Mouse (Mus musculus) c-Kit-negative CD71-positive TER-119-positive erythroid progenitor cells, embryonic 14.5 days (primary cell): Measurements from ENCODE around the gene Cnnm3.

Experiments used
- DNase-seq: peaks from one replicate; pipeline ENCODE4 v3.0.0-alpha.2; 2013; ENCODE audit warnings: low read depth, low spot score

Gene Cnnm3

DNA sequence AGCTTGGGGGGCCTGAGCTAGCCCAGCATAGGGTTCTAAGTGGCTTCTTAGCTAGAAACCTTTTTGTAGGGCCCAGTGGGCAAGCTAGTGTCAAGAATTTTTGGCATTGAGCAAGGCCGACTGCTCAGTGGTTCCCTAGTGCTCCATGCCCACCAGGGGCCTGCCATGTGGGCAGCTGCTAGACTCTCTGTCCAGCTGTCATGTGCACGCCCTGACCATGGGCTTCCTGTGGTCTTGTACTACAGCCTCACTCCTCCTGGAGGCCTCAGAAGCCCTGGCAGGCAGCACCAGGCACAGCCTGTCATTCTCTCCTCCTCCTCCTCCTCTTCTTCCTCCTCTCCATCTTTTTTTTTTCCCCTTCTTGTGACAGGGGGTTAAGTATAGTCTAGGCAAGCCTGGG is 14.4 kb upstream of the Cnnm3 start:
- no peak for DNase-seq

DNA sequence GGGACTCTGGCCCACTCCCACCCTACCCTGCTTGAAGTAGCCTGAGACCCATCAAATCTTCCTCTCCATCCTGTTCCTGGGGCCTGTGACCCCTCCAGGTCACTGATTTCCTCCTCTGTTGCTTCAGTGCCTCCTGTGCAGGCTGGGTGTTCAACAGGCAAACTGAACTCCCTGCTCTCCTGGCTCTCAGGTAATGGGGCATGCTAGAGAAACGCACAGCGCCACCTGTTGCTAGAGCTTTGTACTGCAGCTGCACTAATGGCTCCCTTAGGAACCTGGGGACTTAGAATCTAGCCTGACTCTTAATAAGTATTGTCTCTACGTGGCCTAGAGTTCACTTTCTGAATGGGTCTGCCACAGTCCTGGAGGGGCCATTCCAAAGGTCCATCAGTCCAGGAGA is 10.4 kb upstream of the Cnnm3 start:
- peak; percentile 55 for DNase-seq

DNA sequence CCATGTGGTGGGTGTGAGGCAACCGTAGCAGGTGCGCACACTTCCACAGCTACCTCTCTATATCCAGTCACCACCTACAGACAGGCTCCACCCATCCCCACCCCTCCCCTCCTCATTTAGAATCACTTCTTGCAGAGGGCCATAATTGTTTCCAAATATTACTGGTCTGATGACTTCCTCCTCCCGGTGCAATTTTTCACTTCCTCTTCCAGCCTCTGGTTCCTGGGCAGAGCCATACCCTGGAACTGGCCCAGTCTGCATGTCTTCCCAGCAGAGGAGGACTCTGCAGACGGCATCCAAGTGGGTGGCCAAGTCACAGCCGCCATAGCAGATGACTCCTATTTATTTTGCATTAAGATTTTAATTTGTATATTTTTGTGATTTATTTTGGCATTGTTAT is 3.4 kb upstream of the Cnnm3 start:
- no peak for DNase-seq

DNA sequence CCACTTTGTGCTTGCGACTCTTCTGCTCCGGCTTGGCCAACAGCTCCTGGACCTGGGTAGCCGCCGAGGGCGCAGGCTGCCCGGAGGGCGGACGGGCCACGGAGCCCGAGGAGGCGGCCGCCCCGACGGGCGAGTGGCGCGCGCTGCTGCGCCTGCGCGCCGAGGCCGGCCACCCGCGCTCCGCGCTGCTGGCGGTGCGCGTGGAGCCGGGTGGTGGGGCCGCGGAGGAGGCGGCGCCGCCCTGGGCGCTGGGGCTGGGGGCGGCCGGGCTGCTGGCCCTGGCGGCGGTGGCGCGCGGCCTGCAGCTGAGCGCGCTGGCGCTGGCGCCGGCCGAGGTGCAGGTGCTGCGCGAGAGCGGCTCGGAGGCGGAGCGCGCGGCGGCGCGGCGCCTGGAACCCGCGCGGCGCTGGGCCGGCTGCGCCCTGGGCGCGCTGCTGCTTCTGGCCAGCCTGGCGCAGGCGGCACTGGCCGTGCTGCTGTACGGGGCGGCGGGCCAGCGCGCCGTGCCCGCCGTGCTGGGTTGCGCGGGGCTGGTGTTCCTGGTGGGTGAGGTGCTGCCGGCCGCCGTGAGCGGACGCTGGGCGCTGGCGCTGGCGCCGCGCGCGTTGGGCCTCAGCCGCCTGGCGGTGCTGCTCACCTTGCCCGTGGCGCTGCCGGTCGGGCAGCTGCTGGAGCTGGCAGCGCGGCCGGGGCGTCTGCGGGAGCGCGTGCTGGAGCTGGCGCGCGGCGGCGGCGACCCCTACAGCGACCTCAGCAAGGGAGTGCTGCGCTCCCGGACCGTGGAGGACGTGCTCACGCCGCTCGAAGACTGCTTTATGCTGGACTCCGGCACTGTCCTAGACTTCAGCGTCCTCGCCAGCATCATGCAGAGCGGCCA is 660 bp downstream of the Cnnm3 start:
- DNase-seq = no peak

DNA sequence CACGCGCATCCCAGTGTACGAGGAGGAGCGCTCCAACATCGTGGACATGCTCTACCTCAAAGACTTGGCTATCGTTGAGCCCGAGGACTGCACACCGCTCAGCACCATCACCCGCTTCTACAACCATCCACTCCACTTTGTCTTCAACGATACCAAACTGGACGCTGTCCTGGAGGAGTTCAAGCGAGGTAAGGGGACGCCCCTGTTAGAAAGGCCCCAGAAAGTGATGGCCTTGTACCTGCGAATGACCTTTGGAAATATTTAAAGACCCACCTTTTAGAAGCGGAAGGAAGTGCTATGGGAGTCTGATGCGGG is 1.3 kb downstream of the Cnnm3 start:
- no peak for DNase-seq

GRCm38 (mm10) chr1:36513310-36513709 is 1.6 kb downstream of the Cnnm3 start:
- no peak for DNase-seq

DNA sequence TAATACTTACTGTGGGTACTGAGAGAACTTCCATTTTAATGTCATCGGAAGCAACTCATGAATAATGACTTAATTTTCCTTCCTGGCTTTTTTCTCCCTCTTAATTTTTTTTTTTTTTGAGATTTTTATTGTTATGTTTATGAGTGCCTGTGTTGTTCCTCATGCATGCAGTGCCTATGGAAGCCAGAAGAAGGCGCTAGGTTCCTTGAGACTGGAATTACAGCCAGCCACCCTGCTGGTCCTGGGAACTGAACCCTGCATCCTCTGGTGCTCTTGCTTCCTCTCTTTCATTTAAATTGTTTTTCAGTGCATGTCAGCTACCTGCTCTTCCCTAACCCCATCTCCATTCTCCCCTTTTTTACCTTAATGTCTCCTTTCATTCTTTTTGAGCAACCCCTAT is 2.1 kb downstream of the Cnnm3 start:
- DNase-seq = no peak

- DNase-seq = no peak
Measured at GRCm38 (mm10) chr1:36518259-36518658, 6.6 kb downstream of the Cnnm3 start.

- no peak for DNase-seq
Measured at GRCm38 (mm10) chr1:36519626-36520025, 8.0 kb downstream of the Cnnm3 start.

GRCm38 (mm10) chr1:36522210-36522609 is 10.5 kb downstream of the Cnnm3 start:
- no peak for DNase-seq

- no peak for DNase-seq
Measured at GRCm38 (mm10) chr1:36523332-36524013, 11.8 kb downstream of the Cnnm3 start.

DNA sequence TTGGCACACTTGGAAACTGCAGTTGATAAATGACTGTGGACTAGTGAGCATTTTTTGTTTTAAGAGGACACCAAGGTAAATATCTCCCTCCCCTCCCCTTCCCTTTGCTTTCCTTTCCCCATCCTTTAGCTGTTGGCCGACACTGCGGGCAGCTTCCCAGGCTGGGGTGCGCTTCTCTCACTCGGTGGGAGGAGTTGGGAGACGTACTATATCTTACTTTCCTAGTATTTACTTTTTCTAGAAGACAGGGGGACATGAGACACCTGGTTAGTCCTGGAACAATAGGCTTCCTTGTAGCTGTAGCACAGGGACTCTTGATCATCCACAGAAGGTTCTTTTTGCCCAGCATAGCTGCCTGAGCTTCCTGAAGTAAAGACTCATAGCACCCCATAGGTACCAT is 12.4 kb downstream of the Cnnm3 start:
- no peak for DNase-seq

DNA sequence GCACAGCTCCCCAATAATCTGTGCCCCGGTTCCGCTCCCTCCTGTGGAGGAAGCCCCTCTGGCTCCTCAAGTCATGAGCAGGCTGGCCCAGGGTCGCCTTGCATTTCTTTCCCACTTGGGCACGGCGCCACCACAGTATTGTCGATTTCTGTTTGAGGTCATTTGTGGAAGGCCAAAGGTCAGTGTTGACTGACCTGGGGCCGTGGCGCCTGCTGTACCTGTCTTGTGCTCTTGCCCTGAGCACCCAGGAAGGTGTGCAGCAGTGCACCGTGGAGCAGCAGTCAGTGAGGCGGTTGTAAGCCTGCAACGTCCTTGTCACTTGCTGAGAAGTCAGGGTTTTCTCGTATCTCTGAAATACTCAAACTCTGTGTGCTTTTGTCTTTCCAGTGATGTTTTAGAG is 14.1 kb downstream of the Cnnm3 start:
- no peak for DNase-seq

- no peak for DNase-seq
Measured at GRCm38 (mm10) chr1:36526903-36527302, 15.2 kb downstream of the Cnnm3 start.

- no peak for DNase-seq
Measured at GRCm38 (mm10) chr1:36528351-36528750, 16.7 kb downstream of the Cnnm3 start.

DNA sequence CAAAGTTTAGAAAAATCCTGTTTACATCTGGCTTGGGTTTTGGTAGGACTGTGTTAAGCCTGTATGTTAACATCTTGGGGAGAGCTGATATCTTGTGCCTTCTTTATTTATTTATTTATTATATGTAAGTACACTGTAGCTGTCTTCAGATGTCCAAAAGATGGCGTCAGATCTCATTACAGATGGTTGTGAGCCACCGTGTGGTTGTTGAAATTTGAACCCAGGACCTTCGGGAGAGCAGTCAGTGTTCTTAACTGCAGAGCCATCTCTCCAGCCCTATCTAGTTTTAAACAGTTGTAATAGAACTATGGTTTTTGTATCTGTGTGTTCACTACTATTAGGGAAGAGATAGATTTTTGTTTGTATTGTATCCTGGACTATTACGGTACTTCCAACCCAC is 17.6 kb downstream of the Cnnm3 start:
- no peak for DNase-seq

GRCm38 (mm10) chr1:36529875-36530274 is 18.2 kb downstream of the Cnnm3 start:
- DNase-seq = no peak

DNA sequence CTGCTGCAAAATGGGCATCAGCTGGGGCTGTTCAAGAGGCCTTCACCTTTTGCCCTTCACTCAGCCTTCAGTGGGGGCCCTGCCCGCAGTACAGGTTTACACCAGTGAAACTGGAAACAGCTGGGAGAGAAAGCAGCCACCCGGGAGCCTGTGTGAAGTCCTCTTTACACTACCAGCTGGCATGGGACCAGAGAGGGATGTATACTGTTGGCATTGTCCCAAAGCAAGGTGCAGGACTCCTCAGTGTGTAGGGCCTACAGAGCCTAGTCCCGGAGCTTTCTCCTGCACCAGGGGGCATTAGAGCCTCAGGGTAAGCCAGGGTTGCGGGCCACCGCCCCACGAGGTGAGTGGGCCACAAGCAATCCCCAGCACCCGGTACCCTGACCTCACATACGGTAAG is 18.8 kb downstream of the Cnnm3 start:
- DNase-seq = no peak

DNA sequence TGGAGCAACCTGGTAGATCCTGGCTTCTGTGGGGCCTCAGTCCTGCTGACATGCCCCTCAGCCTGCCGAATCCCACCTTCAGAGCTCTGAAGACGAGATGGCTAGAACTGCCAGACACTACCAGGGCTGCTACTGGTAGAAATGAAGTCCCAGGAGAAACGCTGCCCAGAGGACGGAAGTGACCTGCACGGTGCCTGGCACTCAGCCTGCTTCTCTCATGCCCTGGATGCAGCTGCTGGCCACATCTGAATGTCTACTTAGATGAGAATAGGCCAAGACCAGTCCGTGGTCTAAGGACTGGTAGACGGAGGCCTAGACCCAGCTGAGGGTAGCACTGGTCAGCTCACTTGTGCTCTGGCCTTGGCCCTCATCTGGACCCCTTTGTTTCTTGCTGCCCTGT is 19.3 kb downstream of the Cnnm3 start:
- DNase-seq = no peak

- no peak for DNase-seq
Measured at GRCm38 (mm10) chr1:36531461-36531860, 19.8 kb downstream of the Cnnm3 start.

- DNase-seq = no peak
Measured at GRCm38 (mm10) chr1:36533546-36533945, 21.9 kb downstream of the Cnnm3 start.

- DNase-seq = no peak
Measured at GRCm38 (mm10) chr1:36534595-36535058, 23.0 kb downstream of the Cnnm3 start.
